Mouse (Mus musculus) C2C12 (cell line): ENCODE measurements around the gene Socs7. TPM values are rescaled to one million over a fixed set of nuclear protein-coding genes. Genes with fewer than 3 reads are reported as not detected.

Source experiments
- H3K27me3 ChIP-seq: one replicate; pipeline ENCODE4 v1.6.1; 2011; ENCODE audit not compliant: control insufficient read depth, insufficient read depth, insufficient read length
- H3K36me3 ChIP-seq: one replicate; pipeline ENCODE4 v1.6.1; 2011; ENCODE audit not compliant: control insufficient read depth, insufficient read depth
- H3K4me3 ChIP-seq: one replicate; pipeline ENCODE4 v1.5.1; 2011; ENCODE audit warnings: mild to moderate bottlenecking, control low read depth; ENCODE audit not compliant: poor library complexity, insufficient read depth, severe bottlenecking
- H3K79me2 ChIP-seq: one replicate; pipeline ENCODE4 v1.6.1; 2011; ENCODE audit not compliant: control insufficient read depth, insufficient read depth
- H3K79me3 ChIP-seq: one replicate; pipeline ENCODE4 v1.6.1; 2011; ENCODE audit warnings: low read depth, control low read depth
- H3ac ChIP-seq: one replicate; pipeline ENCODE3; 2011; ENCODE audit warnings: low read depth; ENCODE audit not compliant: control insufficient read depth, insufficient read length
- CEBPB ChIP-seq: IDR thresholded peaks from one replicate; pipeline ENCODE4 v1.6.1; 2011; ENCODE audit warnings: low read depth, mild to moderate bottlenecking, control low read depth, moderate library complexity
- CTCF ChIP-seq: IDR thresholded peaks from one replicate; pipeline ENCODE4 v1.5.1; 2011; ENCODE audit not compliant: control insufficient read depth, insufficient read depth, insufficient read length
- FOSL1 ChIP-seq: IDR thresholded peaks from one replicate; pipeline ENCODE4 v1.8.0; 2011; ENCODE audit warnings: mild to moderate bottlenecking, low read length; ENCODE audit not compliant: poor library complexity, insufficient read depth, severe bottlenecking
- MAX ChIP-seq: IDR thresholded peaks from one replicate; pipeline ENCODE4 v1.6.1; 2011; ENCODE audit warnings: mild to moderate bottlenecking, control low read depth
- MYOD1 ChIP-seq: IDR thresholded peaks from one replicate; pipeline ENCODE4 v1.6.1; 2011; ENCODE audit warnings: low read depth; ENCODE audit not compliant: control insufficient read depth, insufficient read length
- MYOG ChIP-seq: IDR thresholded peaks from one replicate; pipeline ENCODE4 v1.6.1; 2011; ENCODE audit not compliant: control insufficient read depth, insufficient read length; ENCODE audit errors: extremely low read depth
- USF1 ChIP-seq: IDR thresholded peaks from one replicate; pipeline ENCODE4 v1.6.1; 2011; ENCODE audit warnings: low read depth, mild to moderate bottlenecking, control low read depth, moderate library complexity
- polyA plus RNA-seq: library from polyadenylated mRNA; unstranded; fragments of >200 nt; fragmentation: generic; extraction: Trizol; gene quantifications from one replicate; pipeline ENCODE4 v1.2.1, GENCODE M21; 2012; ENCODE audit warnings: missing spikeins

Gene Socs7
- polyA plus RNA-seq, 1 experiment: 8.1 TPM

- TF ChIP-seq MAX: peak; percentile 31
- no peak for TF ChIP-seq MYOD1
- no peak overlapping the region for H3ac ChIP-seq
- H3K36me3 ChIP-seq: no peaks in the 10 kb centered on the region
- no peak overlapping the region for H3K4me3 ChIP-seq
- H3K79me3 ChIP-seq: peaks cover 51% of the 10 kb centered on the region
- peaks cover 88% of the 10 kb centered on the region for H3K79me2 ChIP-seq
- no peaks in the 10 kb centered on the region for H3K27me3 ChIP-seq
Observed at GRCm38 (mm10) chr11:97419540-97419900, 57.2 kb downstream of the Socs7 start.

- peaks cover 95% of the 10 kb centered on the region for H3K79me2 ChIP-seq
- TF ChIP-seq FOSL1: no peak
- TF ChIP-seq MAX: no peak
- no peak for TF ChIP-seq CTCF
- no peak for TF ChIP-seq USF1
- TF ChIP-seq MYOG: no peak
- TF ChIP-seq MYOD1: no peak
- TF ChIP-seq CEBPB: no peak
- H3K79me3 ChIP-seq: peaks cover 56% of the 10 kb centered on the region
- H3ac ChIP-seq: no peak overlapping the region
- no peaks in the 10 kb centered on the region for H3K36me3 ChIP-seq
- H3K27me3 ChIP-seq: no peaks in the 10 kb centered on the region
- no peak overlapping the region for H3K4me3 ChIP-seq
Observed at GRCm38 (mm10) chr11:97422507-97422906, 60.2 kb downstream of the Socs7 start.

GRCm38 (mm10) chr11:97424092-97424692 lies 61.8 kb downstream of the Socs7 start:
- peaks cover 44% of the 10 kb centered on the region for H3K79me3 ChIP-seq
- H3K27me3 ChIP-seq: no peaks in the 10 kb centered on the region
- no peak overlapping the region for H3K4me3 ChIP-seq
- TF ChIP-seq CTCF (no peak), MYOD1 (no peak), USF1 (no peak), MAX (no peak), CEBPB (no peak), MYOG (no peak), FOSL1 (no peak)
- no peaks in the 10 kb centered on the region for H3K36me3 ChIP-seq
- H3ac ChIP-seq: no peak overlapping the region
- H3K79me2 ChIP-seq: peaks cover 89% of the 10 kb centered on the region

- no peaks in the 10 kb centered on the region for H3K27me3 ChIP-seq
- H3K79me3 ChIP-seq: peaks cover 50% of the 10 kb centered on the region
- TF ChIP-seq CEBPB (no peak), CTCF (no peak), MAX (no peak), MYOD1 (no peak), USF1 (no peak), MYOG (no peak), FOSL1 (no peak)
- H3ac ChIP-seq: no peak overlapping the region
- no peak overlapping the region for H3K4me3 ChIP-seq
- H3K36me3 ChIP-seq: no peaks in the 10 kb centered on the region
- peaks cover 91% of the 10 kb centered on the region for H3K79me2 ChIP-seq
Observed at GRCm38 (mm10) chr11:97424802-97425201, 62.5 kb downstream of the Socs7 start.

GRCm38 (mm10) chr11:97427794-97428725 lies 65.7 kb downstream of the Socs7 start:
- no peak overlapping the region for H3K4me3 ChIP-seq
- peaks cover 32% of the 10 kb centered on the region for H3K79me3 ChIP-seq
- peaks cover 91% of the 10 kb centered on the region for H3K79me2 ChIP-seq
- H3K36me3 ChIP-seq: no peaks in the 10 kb centered on the region
- TF ChIP-seq MYOG: no peak
- no peak for TF ChIP-seq FOSL1
- TF ChIP-seq MAX: no peak
- TF ChIP-seq MYOD1: no peak
- no peak for TF ChIP-seq USF1
- no peak for TF ChIP-seq CTCF
- H3ac ChIP-seq: peak overlapping the region; percentile 36
- no peaks in the 10 kb centered on the region for H3K27me3 ChIP-seq
